Mouse (Mus musculus) brain, embryonic 14.5 days (tissue): ENCODE results near the gene Idh3a.

Experiments used
- CTCF ChIP-seq: fragments of 200-500 bp; IDR thresholded peaks from 2 replicates; pipeline ENCODE4 v1.5.1; 2012; ENCODE audit warnings: inconsistent platforms, mild to moderate bottlenecking, moderate library complexity, borderline replicate concordance; ENCODE audit not compliant: insufficient read depth, insufficient read length; ENCODE audit errors: extremely low read depth
- POLR2A ChIP-seq: fragments of 200-500 bp; IDR thresholded peaks from 2 replicates; pipeline ENCODE4 v1.6.1; 2012; ENCODE audit warnings: mild to moderate bottlenecking, inconsistent platforms, borderline replicate concordance; ENCODE audit not compliant: poor library complexity, insufficient read depth, insufficient read length, severe bottlenecking; ENCODE audit errors: extremely low read depth

DNA sequence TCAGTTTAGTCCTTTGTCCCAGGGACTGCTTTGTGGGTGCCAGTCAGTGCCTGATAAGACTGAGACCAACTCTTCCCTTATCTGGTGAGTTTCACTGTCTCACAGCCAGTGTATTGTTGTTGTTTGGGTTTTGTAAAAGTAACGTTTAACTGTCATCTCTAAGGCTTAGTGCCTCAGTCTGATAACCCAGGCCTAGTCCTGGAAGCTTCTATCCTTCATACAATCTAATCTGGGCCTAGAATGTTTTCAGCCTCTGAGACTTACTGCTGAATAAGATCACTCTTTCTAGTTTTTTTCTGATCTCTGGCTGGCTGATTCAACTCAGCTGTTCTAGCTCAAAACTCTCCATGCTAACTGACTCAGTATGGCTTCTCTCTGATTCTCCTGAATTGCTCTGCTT, 2.4 kb upstream of the Idh3a start:
- no peak for TF ChIP-seq CTCF
- no peak for TF ChIP-seq POLR2A
